25 mouse cellular contexts compared by ENCODE assay signal in genomic region chr3:133394531-133394930, GRCm38 (mm10).
A peak's percentile ranks its signal among the peaks of the same experiment; 100 is the strongest.
DNase-seq lines count a peak whose midpoint lies in the region; ATAC-seq and TF ChIP-seq lines count a peak whose summit lies in the region.
"Had no signal": no experiment of that assay in that cellular context is flagged by ENCODE, and none has a peak within 500 bp of the region (broad histone marks: within the 10 kb centered on the region; RNA-seq: fewer than 3 reads in every experiment).

No protein-coding gene starts in this region.

- in situ Hi-C loops in CH12.LX (cut with MboI; ENCODE audit: low pct_ligation_motif_present, low pct_unique_long_range_greater_than_20kb, low sequenced_read_pairs) = no loop called here

- H3K4me1 ChIP-seq in CH12.LX (ENCODE audit: control insufficient read depth in 1 of 2, insufficient read depth in 2 of 2) = peaks cover 7 to 18% of the 10 kb centered on the region in 2 experiments
- H3K4me1 ChIP-seq in forebrain, embryonic 13.5 days = no peaks in the 10 kb centered on the region
- H3K4me1 ChIP-seq in kidney, embryonic 14.5 days (ENCODE audit: control insufficient read depth, insufficient read depth, low read length) = no peaks in the 10 kb centered on the region
- no peaks in the 10 kb centered on the region for H3K4me1 ChIP-seq in kidney, adult 2 months (ENCODE audit: control insufficient read depth, insufficient read depth, low read length)
- H3K4me1 ChIP-seq: forebrain, embryonic 15.5 days; heart, embryonic 12.5 days; limb, embryonic 13.5 days; liver, embryonic 12.5 days; midbrain, embryonic 15.5 days had no signal

- peak; percentile 83 for TF ChIP-seq EP300 in CH12.LX (IDR thresholded peaks at IDR 0.05; ENCODE audit: low read length)

- H3K79me2 ChIP-seq in CH12.LX (replicated peaks; ENCODE audit: control insufficient read depth, extremely low read depth, insufficient read depth, poor library complexity, severe bottlenecking) = no peaks in the 10 kb centered on the region

- H3K9ac ChIP-seq in CH12.LX (ENCODE audit: insufficient read depth, low read depth) = no peak overlapping the region
- no peak overlapping the region for H3K9ac ChIP-seq in forebrain, embryonic 13.5 days
- H3K9ac ChIP-seq in kidney, embryonic 14.5 days (ENCODE audit: low read depth, low read length) = no peak overlapping the region
- H3K9ac ChIP-seq: forebrain, embryonic 15.5 days; heart, embryonic 12.5 days; limb, embryonic 13.5 days; liver, embryonic 12.5 days; midbrain, embryonic 15.5 days had no signal

- dilution Hi-C loops in CH12.LX (cut with MboI; ENCODE audit: extremely low pct_ligation_motif_present, extremely low pct_unique_long_range_greater_than_20kb, low sequenced_read_pairs) = no loop called here

- H3K27me3 ChIP-seq in CH12.LX (replicated peaks) = no peaks in the 10 kb centered on the region
- H3K27me3 ChIP-seq in forebrain, embryonic 13.5 days = no peaks in the 10 kb centered on the region
- no peaks in the 10 kb centered on the region for H3K27me3 ChIP-seq in kidney, embryonic 14.5 days (ENCODE audit: control insufficient read depth, insufficient read depth, low read length)
- no peaks in the 10 kb centered on the region for H3K27me3 ChIP-seq in kidney, adult 2 months (replicated peaks; ENCODE audit: control insufficient read depth, insufficient read depth, low read length)
- H3K27me3 ChIP-seq: forebrain, embryonic 15.5 days; heart, embryonic 12.5 days; limb, embryonic 13.5 days; liver, embryonic 12.5 days; midbrain, embryonic 15.5 days had no signal

- no peak for TF ChIP-seq RAD21 in CH12.LX (IDR thresholded peaks at IDR 0.05; ENCODE audit: low read depth, low read length)

- H3K9me3 ChIP-seq in CH12.LX (replicated peaks; ENCODE audit: low read length) = peaks cover 2% of the 10 kb centered on the region
- H3K9me3 ChIP-seq in forebrain, embryonic 13.5 days (replicated peaks) = no peaks in the 10 kb centered on the region
- no peaks in the 10 kb centered on the region for H3K9me3 ChIP-seq in kidney, embryonic 14.5 days (ENCODE audit: control insufficient read depth, low read length)
- H3K9me3 ChIP-seq: forebrain, embryonic 15.5 days; heart, embryonic 12.5 days; limb, embryonic 13.5 days; liver, embryonic 12.5 days; midbrain, embryonic 15.5 days had no signal

- TF ChIP-seq POLR2A in CH12.LX (IDR thresholded peaks at IDR 0.05; ENCODE audit: low read depth, low read length) = no peak
- no peak for TF ChIP-seq POLR2A in kidney, adult 2 months (IDR thresholded peaks at IDR 0.05; ENCODE audit: low read depth, low read length)

- H3K27ac ChIP-seq in CH12.LX (ENCODE audit: insufficient read depth, low read depth) = no peak overlapping the region
- H3K27ac ChIP-seq in forebrain, embryonic 13.5 days = no peak overlapping the region
- no peak overlapping the region for H3K27ac ChIP-seq in kidney, embryonic 14.5 days (ENCODE audit: low read depth, low read length)
- H3K27ac ChIP-seq in kidney, adult 2 months (ENCODE audit: insufficient read depth, low read depth, low read length) = no peak overlapping the region
- H3K27ac ChIP-seq: forebrain, embryonic 15.5 days; limb, embryonic 13.5 days; liver, embryonic 12.5 days; midbrain, embryonic 15.5 days; stomach, postnatal 0 days had no signal

- H3K4me3 ChIP-seq in CH12.LX (replicated peaks in 1 of 3; ENCODE audit: low read depth in 2 of 3, low read length in 2 of 3, poor library complexity in 1 of 3) = no peak overlapping the region
- H3K4me3 ChIP-seq in forebrain, embryonic 13.5 days = no peak overlapping the region
- H3K4me3 ChIP-seq in kidney, embryonic 14.5 days (ENCODE audit: low read length) = no peak overlapping the region
- no peak overlapping the region for H3K4me3 ChIP-seq in kidney, adult 2 months (ENCODE audit: insufficient read depth, low read depth, low read length)
- H3K4me3 ChIP-seq: forebrain, embryonic 15.5 days; heart, embryonic 12.5 days; limb, embryonic 13.5 days; liver, embryonic 12.5 days; midbrain, embryonic 15.5 days; myocyte had no signal

- H3K4me2 ChIP-seq in CH12.LX (ENCODE audit: insufficient read depth, low read depth, poor library complexity, severe bottlenecking) = no peak overlapping the region
- no peak overlapping the region for H3K4me2 ChIP-seq in forebrain, embryonic 13.5 days
- no peak overlapping the region for H3K4me2 ChIP-seq in kidney, embryonic 14.5 days (replicated peaks; ENCODE audit: low read depth, low read length)
- H3K4me2 ChIP-seq: forebrain, embryonic 15.5 days; heart, embryonic 12.5 days; limb, embryonic 13.5 days; liver, embryonic 12.5 days; midbrain, embryonic 15.5 days had no signal

- no peaks in the 10 kb centered on the region for H3K36me3 ChIP-seq in CH12.LX (replicated peaks in 1 of 2; ENCODE audit: control insufficient read depth in 1 of 2, insufficient read depth in 1 of 2, low read length in 1 of 2)
- no peaks in the 10 kb centered on the region for H3K36me3 ChIP-seq in forebrain, embryonic 13.5 days (ENCODE audit: poor library complexity, severe bottlenecking)
- H3K36me3 ChIP-seq in kidney, embryonic 14.5 days (ENCODE audit: control insufficient read depth, insufficient read depth, low read length) = no peaks in the 10 kb centered on the region
- no peaks in the 10 kb centered on the region for H3K36me3 ChIP-seq in kidney, adult 2 months (ENCODE audit: control insufficient read depth, insufficient read depth, low read length)
- H3K36me3 ChIP-seq: forebrain, embryonic 15.5 days; heart, embryonic 12.5 days; limb, embryonic 13.5 days; liver, embryonic 12.5 days; midbrain, embryonic 15.5 days had no signal

- peak; percentile 99 for ATAC-seq in granulocyte monocyte progenitor cell, adult 5-6 weeks (replicated peaks; ENCODE audit: poor library complexity, severe bottlenecking)
- peak; percentile 68; the same call in 1 of the 2 replicates for ATAC-seq in monocyte, adult 5-6 weeks (replicated peaks; ENCODE audit: insufficient number of reproducible peaks, low FRiP score, low TSS enrichment, poor library complexity, severe bottlenecking)
- ATAC-seq in forebrain, embryonic 13.5 days = no peak
- no peak for ATAC-seq in kidney, embryonic 14.5 days (ENCODE audit: low FRiP score, low TSS enrichment)
- ATAC-seq: forebrain, embryonic 15.5 days; liver, embryonic 12.5 days; midbrain, embryonic 15.5 days had no signal

- no peak for TF ChIP-seq CTCF in CH12.LX (conservative IDR thresholded peaks at IDR 0.05 in 1 of 2, IDR thresholded peaks at IDR 0.05 in 1 of 2; ENCODE audit: low read depth in 2 of 2, low read length in 2 of 2)
- TF ChIP-seq CTCF in kidney, adult 2 months (conservative IDR thresholded peaks at IDR 0.05; ENCODE audit: insufficient read depth, insufficient read length, low read depth, low read length) = no peak

- DNase-seq in CD4-positive helper T cell, adult 2 months (ENCODE audit: low read depth, low spot score) = peak; percentile 54
- peak; percentile 48 for DNase-seq in CH12.LX (ENCODE audit: extremely low read depth)
- no peak for DNase-seq in adrenal gland, adult 18-20 months (ENCODE audit: low spot score in 2 of 2)
- no peak for DNase-seq in kidney, adult 2 months
- DNase-seq: adrenal gland, postnatal 36 days; cerebellum, adult 11 months; cerebellum, postnatal 14 days; embryo, embryonic 11 days; heart, postnatal 10 days; kidney, adult 18-20 months; kidney, postnatal 10 days; lung, adult 18-20 months; lung, postnatal 14 days; thymus, postnatal 14 days had no signal

- WGBS in forebrain, embryonic 13.5 days = 77% methylated on average over 2 of the region's 2 CpGs
- 65% methylated on average over 2 of the region's 2 CpGs for WGBS in kidney, embryonic 14.5 days
- 41% methylated on average over 2 of the region's 2 CpGs for WGBS in kidney, adult 2 months

TF ChIP-seq in CH12.LX, 34 proteins besides CTCF, POLR2A, EP300 and RAD21 (continues in another document):
- no peak for TF ChIP-seq UBTF (IDR thresholded peaks at IDR 0.05; ENCODE audit: low read depth, low read length)
- TF ChIP-seq NELFE (IDR thresholded peaks at IDR 0.05; ENCODE audit: low read depth, low read length) = no peak
- TF ChIP-seq BHLHE40 (IDR thresholded peaks at IDR 0.05; ENCODE audit: low read depth, low read length) = 0 out of 2 replicates have a peak, but pooled peaks have one; percentile 12
- peak; percentile 69; the same call in 1 of the 2 replicates for TF ChIP-seq IRF4 (IDR thresholded peaks at IDR 0.05; ENCODE audit: low read depth, low read length)
- no peak for TF ChIP-seq TBP (conservative IDR thresholded peaks at IDR 0.05; ENCODE audit: low read depth, low read length)
- TF ChIP-seq SIN3A (IDR thresholded peaks at IDR 0.05; ENCODE audit: low read length) = no peak
- TF ChIP-seq SMC3 (IDR thresholded peaks at IDR 0.05; ENCODE audit: low read depth, low read length) = no peak
- no peak for TF ChIP-seq JUN (IDR thresholded peaks at IDR 0.05; ENCODE audit: insufficient read depth, low read depth, low read length)
- no peak for TF ChIP-seq ZMIZ1 (IDR thresholded peaks at IDR 0.05; ENCODE audit: low read depth, low read length)
- TF ChIP-seq PAX5 (IDR thresholded peaks at IDR 0.05; ENCODE audit: low read length) = no peak
- no peak for TF ChIP-seq CHD1 (IDR thresholded peaks at IDR 0.05; ENCODE audit: low read depth, low read length)
- TF ChIP-seq ELF1 (IDR thresholded peaks at IDR 0.05; ENCODE audit: low read depth, low read length) = peak; percentile 80
- TF ChIP-seq GABPA (IDR thresholded peaks at IDR 0.05; ENCODE audit: insufficient replicate concordance, low read depth, low read length) = no peak
- TF ChIP-seq MEF2A (IDR thresholded peaks at IDR 0.05; ENCODE audit: borderline replicate concordance, low read depth, low read length) = 0 out of 2 replicates have a peak, but pooled peaks have one; percentile 44
- peak; percentile 53; the same call in 1 of the 2 replicates for TF ChIP-seq HCFC1 (IDR thresholded peaks at IDR 0.05; ENCODE audit: low read depth, low read length)
- TF ChIP-seq USF1 (IDR thresholded peaks at IDR 0.05; ENCODE audit: low read depth, low read length) = no peak
- no peak for TF ChIP-seq E2F4 (IDR thresholded peaks at IDR 0.05; ENCODE audit: insufficient replicate concordance, low read depth, low read length)
- 0 out of 2 replicates have a peak, but pooled peaks have one; percentile 26 for TF ChIP-seq TCF12 (IDR thresholded peaks at IDR 0.05; ENCODE audit: low read depth, low read length)
- no peak for TF ChIP-seq MAX (IDR thresholded peaks at IDR 0.05; ENCODE audit: low read length)
- TF ChIP-seq USF2 (conservative IDR thresholded peaks at IDR 0.05; ENCODE audit: low read depth, low read length) = no peak
- no peak for TF ChIP-seq ZNF384 (IDR thresholded peaks at IDR 0.05; ENCODE audit: low read depth, low read length)
- TF ChIP-seq MYC (IDR thresholded peaks at IDR 0.05; ENCODE audit: low read depth, low read length) = peak; percentile 52; the same call in 1 of the 2 replicates
- TF ChIP-seq RCOR1 (conservative IDR thresholded peaks at IDR 0.05; ENCODE audit: low read depth, low read length) = peak; percentile 77; the same call in 1 of the 2 replicates
- no peak; the same call in 1 of the 2 replicates for TF ChIP-seq MAFK (IDR thresholded peaks at IDR 0.05; ENCODE audit: insufficient replicate concordance, low read length)
- no peak for TF ChIP-seq NRF1 (IDR thresholded peaks at IDR 0.05; ENCODE audit: low read depth, low read length)

Comparison
In these comparisons a context has a peak if more than half of its experiments do, and no peak if none do; other contexts are left out.
1. DNase-seq: peak in CD4-positive helper T cell, adult 2 months (single experiment) and CH12.LX (single experiment); none in adrenal gland, adult 18-20 months (0 of 2) and kidney, adult 2 months (single experiment).
2. ATAC-seq: peak in granulocyte monocyte progenitor cell, adult 5-6 weeks (single experiment) and monocyte, adult 5-6 weeks (single experiment); none in forebrain, embryonic 13.5 days (single experiment) and kidney, embryonic 14.5 days (single experiment).